Mouse (Mus musculus) thymus, postnatal 36 days (tissue): ENCODE data around the gene Tcf7l1.
"Not testable (repeated sequence)": the region's sequence is repeated elsewhere in the genome, so short reads cannot be mapped to it uniquely, and the experiment has no call there.

Experiments used
- DNase-seq, 2 experiments: peaks; one replicate each; pipeline ENCODE4 v3.0.0; 2022; ENCODE audit warnings: mixed read lengths in 2 of 2

The Tcf7l1 gene

DNA sequence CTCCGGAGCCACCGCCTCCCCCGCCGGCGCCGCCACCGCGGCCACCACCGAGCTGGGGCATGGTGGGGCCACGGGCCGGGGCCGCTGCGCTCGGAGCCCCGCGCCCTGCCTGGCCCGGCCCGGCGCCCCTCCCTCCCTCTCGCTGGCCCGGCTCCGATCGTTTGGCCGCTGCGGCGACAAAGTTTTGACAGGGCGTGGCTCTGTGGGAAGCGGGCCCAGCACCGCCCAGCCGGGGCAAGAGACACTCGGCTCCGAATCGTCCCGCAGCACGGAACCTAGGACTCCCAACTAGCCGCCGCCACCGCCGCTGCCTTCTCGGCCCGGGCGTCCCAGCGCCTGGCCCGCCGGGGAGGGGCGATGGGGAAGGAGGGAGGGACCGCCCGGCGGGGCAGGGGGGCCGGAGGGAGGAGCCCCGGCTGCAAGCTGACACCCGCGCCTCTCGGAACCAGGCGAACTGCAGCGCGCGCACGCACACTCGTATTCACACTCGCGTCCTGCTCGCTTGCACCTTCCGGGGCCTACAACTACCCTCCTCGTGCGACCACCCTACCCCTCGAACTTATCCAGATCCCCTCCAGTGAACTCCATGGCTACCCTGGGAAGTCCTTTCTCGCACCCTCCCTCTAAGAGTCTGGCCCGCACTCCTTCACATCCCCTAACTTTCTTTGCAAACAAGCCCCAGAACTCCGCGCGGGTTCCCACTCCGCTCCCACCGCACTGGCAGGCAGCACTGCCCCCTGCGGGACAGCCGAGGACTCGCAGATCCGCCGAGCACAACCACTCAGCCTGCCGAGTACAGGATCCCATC is at the start of gene Tcf7l1:
Gene Tcf7l1, minus strand, starts transcription at position 363 of the 808 bp plus-strand sequence.
- peak; percentile 82 to 88 for DNase-seq

DNA sequence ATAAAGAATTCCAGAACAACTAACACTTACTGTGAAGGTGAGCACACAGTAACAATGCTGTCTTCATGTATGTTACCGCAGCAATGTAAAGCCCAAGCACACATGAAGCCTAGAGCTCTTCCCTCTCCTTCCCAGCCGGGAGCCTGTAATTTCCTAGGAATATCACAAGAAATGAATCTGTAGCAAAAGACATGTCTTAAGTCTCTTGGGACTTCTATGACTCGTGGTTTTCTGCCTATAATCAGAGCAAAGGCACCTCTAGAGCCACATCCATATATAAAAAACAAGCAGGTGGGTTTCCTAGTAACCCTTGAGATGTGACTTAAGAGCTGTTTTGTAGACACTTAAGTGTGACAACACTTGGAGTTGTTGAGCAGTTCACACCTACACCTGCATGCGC is 48.7 kb upstream of the Tcf7l1 start:
- no peak for DNase-seq

- no peak for DNase-seq
These were observed 45.5 kb upstream of the Tcf7l1 start for GRCm38 (mm10) chr6:72834518-72834917.

- no peak for DNase-seq
These were observed 42.8 kb upstream of the Tcf7l1 start for GRCm38 (mm10) chr6:72831858-72832257.

- DNase-seq = peak; percentile 46 to 50
These were observed 42.2 kb upstream of the Tcf7l1 start for GRCm38 (mm10) chr6:72831276-72831675.

- peak in 1 of 2 experiments; percentile 7 for DNase-seq
These were observed 39.8 kb upstream of the Tcf7l1 start for GRCm38 (mm10) chr6:72828857-72829256.

GRCm38 (mm10) chr6:72828037-72828436 is 39.0 kb upstream of the Tcf7l1 start:
- DNase-seq = not testable (repeated sequence)

DNA sequence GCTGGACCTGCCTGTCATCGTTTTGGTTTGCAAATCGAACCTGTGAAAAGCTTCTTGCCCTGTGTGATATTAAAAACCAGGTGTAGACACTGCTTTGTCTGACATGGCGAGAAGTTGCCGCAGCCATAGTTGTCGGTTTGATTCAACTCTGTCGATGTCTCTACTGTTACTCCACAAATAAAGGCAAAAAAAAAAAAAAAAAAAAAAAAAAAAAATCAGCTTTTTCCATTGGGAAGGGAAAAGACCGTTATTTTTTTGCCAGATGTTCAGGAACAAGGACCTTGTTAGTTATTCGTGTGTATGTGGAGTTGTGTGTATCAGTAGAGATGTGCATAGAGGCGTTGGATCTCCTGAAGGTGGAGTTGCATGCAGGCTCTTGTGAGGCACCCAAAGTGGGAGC is 36.7 kb upstream of the Tcf7l1 start:
- no peak for DNase-seq

- no peak for DNase-seq
These were observed 36.1 kb upstream of the Tcf7l1 start for GRCm38 (mm10) chr6:72824971-72825737.

GRCm38 (mm10) chr6:72813456-72813855 is 24.4 kb upstream of the Tcf7l1 start:
- no peak for DNase-seq

DNA sequence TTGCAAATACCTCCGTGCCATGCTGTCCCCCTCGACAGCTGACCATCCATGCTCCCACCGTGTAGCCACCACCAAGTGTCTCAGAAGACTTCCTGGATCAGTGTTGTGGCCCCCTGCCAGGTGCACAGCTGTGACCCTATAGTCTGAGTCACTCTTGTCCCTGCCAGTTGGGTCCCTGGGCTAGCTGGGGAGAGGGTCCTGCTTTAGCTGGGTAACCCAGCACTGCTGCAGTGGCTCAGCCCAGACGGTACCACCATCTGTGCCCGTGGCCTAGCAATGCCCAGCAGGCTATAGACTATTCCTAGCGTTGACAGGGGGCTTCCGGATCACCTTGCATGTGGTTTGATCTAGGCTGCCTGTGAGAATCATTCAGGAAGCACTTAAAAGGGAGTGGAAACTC is 21.2 kb upstream of the Tcf7l1 start:
- no peak for DNase-seq

- no peak for DNase-seq
These were observed 20.6 kb upstream of the Tcf7l1 start for GRCm38 (mm10) chr6:72809522-72810149.

DNA sequence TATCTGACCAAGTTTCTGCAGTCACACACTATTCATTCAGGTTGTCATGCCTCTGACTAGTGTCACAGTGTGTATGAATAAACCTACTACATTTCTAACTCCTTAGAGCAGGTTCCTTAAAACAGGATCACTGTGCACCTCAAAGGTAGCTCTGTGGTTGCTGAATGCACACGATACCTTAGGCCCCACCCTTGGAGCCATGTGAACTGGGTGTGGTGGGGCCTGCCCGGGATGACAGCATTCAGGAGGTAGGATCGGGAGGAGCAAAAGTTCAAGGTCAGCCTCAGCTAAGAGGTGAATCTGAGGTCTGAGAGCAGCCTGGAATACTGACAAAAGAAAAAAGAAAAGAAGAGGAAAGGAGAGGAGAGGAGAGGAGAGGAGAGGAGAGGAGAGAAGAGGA is 19.3 kb upstream of the Tcf7l1 start:
- no peak for DNase-seq

DNA sequence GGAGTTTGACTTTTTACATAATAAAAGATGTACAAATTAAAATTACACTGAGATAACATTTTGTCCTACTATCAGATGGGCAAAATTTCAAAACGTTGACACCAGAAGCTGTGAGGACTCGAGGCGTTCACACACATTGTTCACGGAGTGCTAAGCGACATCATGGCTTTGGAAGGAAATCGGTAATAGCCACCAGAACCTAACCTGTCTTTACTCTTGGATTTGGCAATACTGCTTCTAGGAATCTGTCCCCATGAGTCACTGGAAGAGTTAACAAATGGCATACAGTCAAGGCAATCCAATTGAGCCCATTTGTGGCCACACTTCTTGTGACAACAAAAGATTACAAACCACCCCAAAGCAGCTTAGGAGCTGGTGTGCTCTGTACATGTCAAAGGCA is 14.6 kb upstream of the Tcf7l1 start:
- no peak for DNase-seq

GRCm38 (mm10) chr6:72802119-72802518 is 13.1 kb upstream of the Tcf7l1 start:
- DNase-seq = no peak

DNA sequence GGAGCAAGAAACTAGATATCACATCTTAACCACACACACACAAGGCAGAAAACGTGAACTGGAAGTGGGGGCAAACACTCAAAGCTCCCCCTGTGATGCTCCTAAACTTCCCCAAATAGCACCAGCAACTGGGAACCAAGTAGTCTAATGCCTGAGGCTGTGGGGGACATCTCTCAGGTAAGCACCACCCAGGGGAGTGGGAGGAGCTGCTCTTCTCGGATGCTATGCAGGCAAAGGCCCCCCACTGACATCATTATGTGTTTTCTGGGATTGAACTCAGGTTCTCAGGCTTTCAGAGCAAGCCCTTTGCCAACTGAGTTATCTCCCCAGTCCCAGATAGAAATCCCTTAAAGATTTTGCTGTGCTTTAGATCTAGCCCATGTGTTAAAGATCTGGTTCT is 11.6 kb upstream of the Tcf7l1 start:
- no peak for DNase-seq

- DNase-seq = no peak
These were observed 8.7 kb upstream of the Tcf7l1 start for GRCm38 (mm10) chr6:72797763-72798162.

- no peak for DNase-seq
These were observed 6.4 kb upstream of the Tcf7l1 start for GRCm38 (mm10) chr6:72795444-72795843.

GRCm38 (mm10) chr6:72794870-72795269 is 5.8 kb upstream of the Tcf7l1 start:
- no peak for DNase-seq

GRCm38 (mm10) chr6:72792641-72793040 is 3.6 kb upstream of the Tcf7l1 start:
- no peak for DNase-seq

- DNase-seq = peak; percentile 6 to 12
These were observed 834 bp downstream of the Tcf7l1 start for GRCm38 (mm10) chr6:72787948-72788891.

GRCm38 (mm10) chr6:72787322-72787947 is 1.6 kb downstream of the Tcf7l1 start:
- no peak for DNase-seq
